Mouse (Mus musculus) C2C12 (cell line): ENCODE results near the gene Galnt17. TPM values are rescaled to one million over a fixed set of nuclear protein-coding genes. Genes with fewer than 3 reads are reported as not detected.

Experiments used
- H3K27me3 ChIP-seq: one replicate; pipeline ENCODE4 v1.6.1; 2011; ENCODE audit not compliant: control insufficient read depth, insufficient read depth, insufficient read length
- H3K36me3 ChIP-seq: one replicate; pipeline ENCODE4 v1.6.1; 2011; ENCODE audit not compliant: control insufficient read depth, insufficient read depth
- H3K4me3 ChIP-seq: one replicate; pipeline ENCODE4 v1.5.1; 2011; ENCODE audit warnings: mild to moderate bottlenecking, control low read depth; ENCODE audit not compliant: poor library complexity, insufficient read depth, severe bottlenecking
- H3K79me2 ChIP-seq: one replicate; pipeline ENCODE4 v1.6.1; 2011; ENCODE audit not compliant: control insufficient read depth, insufficient read depth
- H3K79me3 ChIP-seq: one replicate; pipeline ENCODE4 v1.6.1; 2011; ENCODE audit warnings: low read depth, control low read depth
- H3ac ChIP-seq: one replicate; pipeline ENCODE3; 2011; ENCODE audit warnings: low read depth; ENCODE audit not compliant: control insufficient read depth, insufficient read length
- CEBPB ChIP-seq: IDR thresholded peaks from one replicate; pipeline ENCODE4 v1.6.1; 2011; ENCODE audit warnings: low read depth, mild to moderate bottlenecking, control low read depth, moderate library complexity
- CTCF ChIP-seq: IDR thresholded peaks from one replicate; pipeline ENCODE4 v1.5.1; 2011; ENCODE audit not compliant: control insufficient read depth, insufficient read depth, insufficient read length
- FOSL1 ChIP-seq: IDR thresholded peaks from one replicate; pipeline ENCODE4 v1.8.0; 2011; ENCODE audit warnings: mild to moderate bottlenecking, low read length; ENCODE audit not compliant: poor library complexity, insufficient read depth, severe bottlenecking
- MAX ChIP-seq: IDR thresholded peaks from one replicate; pipeline ENCODE4 v1.6.1; 2011; ENCODE audit warnings: mild to moderate bottlenecking, control low read depth
- MYOD1 ChIP-seq: IDR thresholded peaks from one replicate; pipeline ENCODE4 v1.6.1; 2011; ENCODE audit warnings: low read depth; ENCODE audit not compliant: control insufficient read depth, insufficient read length
- MYOG ChIP-seq: IDR thresholded peaks from one replicate; pipeline ENCODE4 v1.6.1; 2011; ENCODE audit not compliant: control insufficient read depth, insufficient read length; ENCODE audit errors: extremely low read depth
- USF1 ChIP-seq: IDR thresholded peaks from one replicate; pipeline ENCODE4 v1.6.1; 2011; ENCODE audit warnings: low read depth, mild to moderate bottlenecking, control low read depth, moderate library complexity
- polyA plus RNA-seq: library from polyadenylated mRNA; unstranded; fragments of >200 nt; fragmentation: generic; extraction: Trizol; gene quantifications from one replicate; pipeline ENCODE4 v1.2.1, GENCODE M21; 2012; ENCODE audit warnings: missing spikeins

Galnt17 gene
- polyA plus RNA-seq, 1 experiment, result 0.04 TPM

GRCm38 (mm10) chr5:131107188-131107587, 201.1 kb downstream of the Galnt17 start:
- TF ChIP-seq MAX, result no peak
- no peak for TF ChIP-seq MYOG
- TF ChIP-seq CTCF, result no peak
- TF ChIP-seq FOSL1, result no peak
- no peak for TF ChIP-seq MYOD1
- TF ChIP-seq USF1, result no peak
- no peak for TF ChIP-seq CEBPB
- H3ac ChIP-seq, result no peak overlapping the region
- no peaks in the 10 kb centered on the region for H3K27me3 ChIP-seq
- H3K36me3 ChIP-seq, result no peaks in the 10 kb centered on the region
- no peak overlapping the region for H3K4me3 ChIP-seq
- no peaks in the 10 kb centered on the region for H3K79me2 ChIP-seq
- H3K79me3 ChIP-seq, result no peaks in the 10 kb centered on the region

GRCm38 (mm10) chr5:131096824-131097223, 211.5 kb downstream of the Galnt17 start:
- Histone ChIP-seq H3K4me3 (no peak overlapping the region), H3K79me2 (no peaks in the 10 kb centered on the region), H3K36me3 (no peaks in the 10 kb centered on the region), H3K27me3 (no peaks in the 10 kb centered on the region), H3K79me3 (no peaks in the 10 kb centered on the region), H3ac (no peak overlapping the region)
- TF ChIP-seq CTCF (no peak), CEBPB (no peak), USF1 (no peak), FOSL1 (no peak), MYOG (no peak), MYOD1 (no peak), MAX (no peak)

GRCm38 (mm10) chr5:131095635-131096034, 212.7 kb downstream of the Galnt17 start:
- no peaks in the 10 kb centered on the region for H3K27me3 ChIP-seq
- no peaks in the 10 kb centered on the region for H3K79me3 ChIP-seq
- no peaks in the 10 kb centered on the region for H3K79me2 ChIP-seq
- no peak overlapping the region for H3ac ChIP-seq
- TF ChIP-seq MAX (no peak), FOSL1 (no peak), CEBPB (no peak), CTCF (no peak), MYOD1 (no peak), MYOG (no peak), USF1 (no peak)
- H3K36me3 ChIP-seq, result no peaks in the 10 kb centered on the region
- H3K4me3 ChIP-seq, result no peak overlapping the region

GRCm38 (mm10) chr5:131094771-131095170, 213.5 kb downstream of the Galnt17 start:
- no peak overlapping the region for H3K4me3 ChIP-seq
- no peaks in the 10 kb centered on the region for H3K79me2 ChIP-seq
- no peaks in the 10 kb centered on the region for H3K27me3 ChIP-seq
- no peaks in the 10 kb centered on the region for H3K79me3 ChIP-seq
- TF ChIP-seq FOSL1 (no peak), CEBPB (no peak), MYOG (no peak), USF1 (no peak), MYOD1 (no peak), CTCF (no peak), MAX (no peak)
- no peaks in the 10 kb centered on the region for H3K36me3 ChIP-seq
- no peak overlapping the region for H3ac ChIP-seq

- Histone ChIP-seq H3K36me3 (no peaks in the 10 kb centered on the region), H3K4me3 (no peak overlapping the region), H3K79me3 (no peaks in the 10 kb centered on the region), H3K27me3 (no peaks in the 10 kb centered on the region), H3K79me2 (no peaks in the 10 kb centered on the region), H3ac (no peak overlapping the region)
- TF ChIP-seq MAX, result no peak
- no peak for TF ChIP-seq USF1
- no peak for TF ChIP-seq FOSL1
- TF ChIP-seq CTCF, result no peak
These were observed 214.2 kb downstream of the Galnt17 start for GRCm38 (mm10) chr5:131094138-131094537.

- TF ChIP-seq MYOG (no peak), CTCF (no peak), CEBPB (no peak), FOSL1 (no peak), MYOD1 (no peak), MAX (no peak), USF1 (no peak)
- Histone ChIP-seq H3K36me3 (no peaks in the 10 kb centered on the region), H3K79me2 (no peaks in the 10 kb centered on the region), H3K79me3 (no peaks in the 10 kb centered on the region), H3ac (no peak overlapping the region), H3K4me3 (no peak overlapping the region), H3K27me3 (no peaks in the 10 kb centered on the region)
These were observed 218.4 kb downstream of the Galnt17 start for GRCm38 (mm10) chr5:131089876-131090275.
